Mouse (Mus musculus) heart, postnatal 4 days (tissue): ENCODE results near the gene Traip. TPM values are rescaled to one million over a fixed set of nuclear protein-coding genes. Genes with fewer than 3 reads are reported as not detected.
A peak's percentile ranks its signal among the peaks of the same experiment; 100 is the strongest.

ENCODE experiments used
- DNase-seq: peaks from one replicate; pipeline ENCODE4 v3.0.0; 2021
- total RNA-seq, 2 experiments: library from RNA; stranded (reverse); gene quantifications; 2 replicates each; pipeline ENCODE4 v1.2.3; 2021

The Traip gene
- total RNA-seq, 2 experiments from 2014 or later: 7.4 to 10.5 TPM

GRCm38 (mm10) chr9:107934146-107934545 is 15.8 kb upstream of the Traip start:
- no peak for DNase-seq

DNA sequence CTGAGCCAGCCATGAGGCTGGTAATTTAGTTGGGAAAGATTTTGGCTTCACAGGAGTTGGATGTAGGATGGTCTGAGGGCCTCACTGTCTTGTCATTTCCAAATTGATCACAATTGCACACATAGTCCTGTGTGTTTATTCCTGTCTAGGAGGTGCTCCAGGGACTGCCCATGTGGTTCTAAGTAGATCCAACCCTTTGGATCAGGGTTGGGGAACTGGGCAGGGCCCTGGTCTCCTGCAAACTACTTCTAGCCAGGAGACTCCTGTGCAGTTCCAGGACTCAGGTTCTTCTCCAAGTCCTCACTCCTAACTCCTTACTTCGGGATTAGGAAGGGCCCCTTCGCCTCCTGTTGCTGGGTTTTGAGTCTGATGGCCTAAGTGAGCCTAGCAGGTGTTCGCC is 14.6 kb upstream of the Traip start, which contains the start of gene Camkv:
Gene Camkv (plus strand): TSS at position 301 of the 400 bp plus-strand sequence.
- DNase-seq: no peak

GRCm38 (mm10) chr9:107935790-107936214 is 14.1 kb upstream of the Traip start:
- no peak for DNase-seq

DNA sequence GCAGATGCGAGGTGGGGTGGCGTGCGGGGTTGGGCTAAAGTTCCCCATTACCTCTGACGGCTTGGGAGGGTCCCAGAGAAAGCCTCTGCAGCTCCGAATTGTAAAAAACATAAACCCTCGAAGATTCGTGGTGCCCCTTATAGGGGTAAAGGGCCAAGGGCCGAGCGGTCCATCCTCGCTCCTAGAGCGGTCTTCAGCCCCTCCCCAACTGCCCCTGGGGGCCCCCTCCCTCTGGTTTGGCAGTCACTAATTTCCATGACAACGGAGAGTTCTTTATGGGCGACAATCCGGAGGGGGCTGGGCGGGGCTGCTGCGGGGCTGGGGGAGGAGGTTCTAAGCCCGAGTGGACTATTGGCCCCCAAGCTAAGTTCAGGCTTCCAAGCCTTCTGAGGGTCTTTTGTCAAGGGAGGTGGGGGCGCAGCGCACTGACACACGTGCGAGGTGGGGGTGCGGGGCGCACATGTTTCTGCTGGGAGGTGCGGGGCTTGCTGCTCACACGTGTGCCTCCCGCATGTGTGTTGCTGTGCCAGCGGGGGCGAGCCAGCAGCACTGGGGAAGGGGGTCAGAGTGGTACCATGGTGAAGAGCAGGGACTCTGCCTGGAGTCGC is 13.6 kb upstream of the Traip start:
- DNase-seq: no peak

DNA sequence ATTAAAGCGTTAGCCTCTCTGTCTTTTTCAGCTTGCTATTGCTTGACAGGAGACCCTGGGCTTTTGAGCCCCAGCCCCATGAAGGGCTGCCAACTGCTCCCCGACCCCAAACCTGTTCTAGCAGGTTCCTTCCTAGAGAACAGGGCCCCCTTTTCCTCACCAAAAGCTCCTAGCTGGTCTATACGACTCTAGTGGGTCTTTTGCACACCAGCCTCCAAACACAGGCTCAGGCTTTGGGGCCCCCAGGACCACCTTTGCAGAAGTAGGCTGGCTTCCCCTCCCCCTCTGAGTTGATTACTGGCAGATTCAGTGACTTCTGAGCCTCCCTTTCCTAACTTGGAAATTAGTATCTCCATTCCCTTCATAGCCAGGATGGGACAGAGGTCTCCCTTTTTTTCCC is 13.1 kb upstream of the Traip start:
- no peak for DNase-seq

DNA sequence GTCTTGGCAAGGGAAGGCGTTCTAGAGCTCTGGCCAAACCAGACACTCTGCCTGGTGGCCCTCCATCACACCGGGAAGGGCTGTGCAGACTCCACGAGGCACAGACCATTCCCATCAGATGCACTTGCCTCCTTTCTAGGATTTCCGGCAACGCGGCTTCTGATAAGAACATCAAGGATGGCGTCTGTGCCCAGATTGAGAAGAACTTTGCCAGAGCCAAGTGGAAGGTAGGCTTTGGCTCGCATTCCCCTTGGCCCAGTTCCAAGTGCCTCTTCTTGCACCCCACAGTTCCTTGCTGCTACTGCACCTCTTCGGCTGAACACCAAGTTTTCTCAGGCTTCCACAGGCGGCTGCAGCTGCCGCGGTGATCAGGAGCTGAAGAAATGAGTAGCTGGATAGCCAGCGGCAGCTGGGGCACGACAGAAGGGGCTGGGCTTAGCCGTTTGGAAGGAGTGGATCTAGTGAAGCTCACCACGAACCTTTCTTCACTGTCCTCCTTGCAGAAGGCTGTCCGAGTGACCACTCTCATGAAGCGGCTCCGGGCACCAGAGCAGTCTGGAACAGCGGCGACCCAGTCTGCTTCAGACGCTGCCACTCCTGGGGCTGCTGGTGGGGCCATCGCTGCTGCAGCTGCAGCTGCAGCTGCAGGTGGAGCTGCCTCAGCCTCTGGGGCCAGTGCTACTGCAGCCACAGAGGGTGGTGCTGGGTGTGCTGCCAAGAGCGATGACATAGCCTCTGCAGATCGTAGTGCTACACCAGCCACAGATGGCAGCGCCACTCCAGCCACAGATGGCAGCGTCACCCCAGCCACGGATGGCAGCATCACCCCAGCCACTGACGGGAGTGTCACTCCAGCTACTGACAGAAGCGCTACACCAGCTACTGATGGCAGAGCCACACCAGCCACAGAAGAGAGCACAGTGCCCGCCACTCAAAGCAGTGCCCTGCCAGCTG is 2.4 kb upstream of the Traip start:
- DNase-seq: no peak

- no peak for DNase-seq
These were observed 583 bp upstream of the Traip start for GRCm38 (mm10) chr9:107949184-107949921.

- peak; percentile 95 for DNase-seq
These were observed 772 bp downstream of the Traip start for GRCm38 (mm10) chr9:107950460-107951355.

DNA sequence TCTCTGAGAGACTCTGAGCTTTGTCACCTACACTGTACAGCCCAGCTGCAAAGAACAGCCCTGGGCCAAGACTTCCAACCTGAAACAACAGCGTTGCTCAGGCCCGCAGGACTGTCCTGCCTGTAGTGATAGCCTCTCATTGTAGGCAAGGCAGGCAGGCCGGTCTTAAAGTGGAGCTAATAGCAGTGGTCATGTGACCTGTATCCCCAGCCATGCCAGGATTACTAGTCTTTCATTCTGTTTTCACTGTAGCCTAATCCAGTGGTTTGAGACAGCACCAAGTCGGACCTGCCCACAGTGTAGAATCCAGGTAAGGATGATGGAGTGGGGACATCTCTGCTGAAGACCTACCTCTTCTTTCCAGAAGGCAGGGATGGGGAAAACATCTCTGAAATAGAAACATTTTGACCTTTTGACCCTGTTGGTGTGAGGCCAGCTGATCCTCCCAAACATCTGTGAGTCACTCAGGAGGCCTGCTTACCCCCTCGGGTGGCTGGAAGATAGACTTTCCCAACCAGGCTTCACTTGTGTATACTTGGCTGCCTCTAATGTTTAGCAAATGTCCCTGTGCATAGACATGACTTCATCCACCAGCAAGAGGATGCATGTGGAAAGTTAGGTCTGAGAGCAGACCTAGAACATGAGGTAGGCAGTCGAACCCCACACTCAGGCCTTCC is 5.8 kb downstream of the Traip start:
- no peak for DNase-seq

DNA sequence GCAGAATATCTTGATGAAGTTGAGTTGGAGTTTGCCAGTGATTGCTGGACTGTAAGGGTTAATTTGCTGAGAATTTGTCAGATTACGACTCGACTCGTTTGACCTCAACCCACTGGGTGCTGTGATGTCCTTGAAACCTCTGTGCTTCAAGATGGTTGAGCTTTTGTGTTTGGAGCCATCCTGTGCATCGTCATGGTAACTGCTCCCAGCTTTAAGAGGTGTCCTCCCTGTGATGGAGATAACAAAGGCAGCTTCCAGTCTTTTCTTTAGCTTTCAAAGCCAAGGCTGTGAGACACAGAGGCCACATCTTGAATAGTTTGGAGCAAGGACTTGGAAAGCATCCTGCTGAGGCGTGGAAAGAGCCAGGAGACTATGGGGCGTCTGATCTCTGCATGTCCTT is 7.2 kb downstream of the Traip start:
- DNase-seq: no peak

GRCm38 (mm10) chr9:107959896-107960295 is 10.0 kb downstream of the Traip start:
- DNase-seq: no peak

DNA sequence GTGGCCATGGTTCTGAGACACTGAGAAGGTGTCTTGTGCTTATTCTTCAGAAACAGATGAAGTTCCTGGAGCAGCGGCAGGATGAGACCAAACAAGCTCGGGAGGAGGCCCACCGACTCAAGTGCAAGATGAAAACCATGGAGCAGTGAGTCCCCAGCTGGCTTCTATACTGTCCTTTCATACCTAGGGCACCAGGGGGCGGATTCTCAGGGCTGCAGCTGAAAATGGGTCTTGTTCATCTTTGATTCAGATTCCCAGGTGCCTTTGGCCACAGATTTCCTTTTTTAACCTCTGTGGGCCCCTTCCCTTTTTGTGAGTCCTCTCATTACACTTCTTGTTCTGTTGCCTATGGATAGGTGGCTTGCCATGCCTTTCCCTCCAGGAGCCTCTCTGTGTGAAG is 11.0 kb downstream of the Traip start:
- no peak for DNase-seq

- no peak for DNase-seq
These were observed 11.4 kb downstream of the Traip start for GRCm38 (mm10) chr9:107961351-107961762.

DNA sequence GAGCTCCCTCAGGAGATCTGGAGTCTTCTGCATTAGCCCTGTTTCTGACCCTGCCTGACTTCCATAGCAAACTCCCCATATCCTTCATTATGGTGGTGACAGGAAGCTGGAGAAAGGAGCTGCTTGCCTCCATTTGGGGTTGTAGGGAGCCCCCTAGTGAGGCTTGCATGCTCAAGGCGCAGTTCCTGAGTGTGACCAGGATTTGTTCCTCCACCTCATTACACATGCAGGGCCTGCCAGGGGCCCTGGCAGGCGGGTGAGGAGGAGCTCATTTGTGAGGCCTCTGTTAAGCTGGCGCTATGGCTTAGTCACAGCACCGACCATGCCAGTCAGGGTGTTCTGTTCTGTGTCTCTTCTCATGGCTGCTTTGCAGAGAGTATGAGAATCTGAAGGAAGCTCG is 11.9 kb downstream of the Traip start:
- DNase-seq: peak; percentile 47

- no peak for DNase-seq
These were observed 13.0 kb downstream of the Traip start for GRCm38 (mm10) chr9:107962916-107963315.

DNA sequence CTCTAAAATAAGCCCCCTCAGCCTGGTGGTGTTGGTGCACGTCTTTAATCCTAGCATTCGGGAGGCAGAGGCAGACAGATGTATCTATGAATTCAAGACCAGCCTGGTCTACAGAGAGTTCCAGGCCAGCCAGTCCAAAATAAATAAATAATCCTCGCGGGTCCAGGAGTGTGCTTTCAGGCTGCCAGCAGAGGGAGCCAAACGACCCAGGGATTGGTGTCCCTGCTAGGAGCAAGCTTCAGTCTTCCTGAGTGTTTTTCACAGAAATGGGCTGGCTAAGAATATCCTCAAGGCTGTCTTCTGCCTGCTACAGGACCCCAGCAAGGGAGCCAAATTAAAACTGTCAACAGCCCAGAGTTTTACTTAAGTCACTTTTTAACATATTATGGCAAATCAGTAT is 13.8 kb downstream of the Traip start:
- peak; percentile 94 for DNase-seq

- no peak for DNase-seq
These were observed 14.7 kb downstream of the Traip start for GRCm38 (mm10) chr9:107964681-107965080.

- DNase-seq: no peak
These were observed 16.7 kb downstream of the Traip start for GRCm38 (mm10) chr9:107966676-107967075.

DNA sequence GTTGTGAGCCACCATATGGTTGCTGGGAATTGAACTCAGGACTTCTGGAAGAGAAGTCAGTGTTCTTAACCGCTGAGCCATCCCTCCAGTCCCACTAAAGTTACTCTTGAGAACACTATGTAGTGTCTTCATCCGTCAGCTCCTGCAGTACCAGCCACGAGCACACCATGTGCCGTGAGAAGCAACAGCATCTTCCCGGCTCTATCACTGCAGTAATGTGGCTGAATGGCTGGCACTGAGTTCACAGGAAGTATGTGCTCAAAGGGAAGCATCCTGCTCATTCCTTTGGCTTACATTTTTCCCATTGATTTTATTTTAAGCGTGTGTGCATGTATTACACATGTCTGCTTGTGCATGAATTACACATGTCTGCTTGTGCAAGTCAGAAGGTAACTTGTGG is 17.5 kb downstream of the Traip start:
- no peak for DNase-seq

DNA sequence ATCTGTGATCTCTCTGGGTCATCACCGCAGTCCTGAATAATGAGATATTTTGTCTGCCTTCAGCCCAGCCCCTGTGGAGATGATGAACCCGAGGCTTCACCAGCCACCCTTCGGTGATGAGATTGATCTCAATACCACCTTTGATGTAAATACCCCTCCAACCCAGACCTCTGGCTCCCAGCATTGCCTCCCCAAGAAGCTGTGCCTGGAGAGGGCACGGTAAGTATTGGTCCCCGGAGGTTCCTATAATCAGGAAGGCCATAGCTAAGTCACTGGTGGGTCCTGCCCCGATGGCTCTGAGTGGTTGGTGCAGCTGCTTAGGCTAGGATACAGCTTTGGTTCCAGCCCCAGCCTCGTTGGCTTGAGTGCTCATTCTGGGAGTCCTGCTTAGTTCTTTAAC is 18.6 kb downstream of the Traip start:
- DNase-seq: no peak

DNA sequence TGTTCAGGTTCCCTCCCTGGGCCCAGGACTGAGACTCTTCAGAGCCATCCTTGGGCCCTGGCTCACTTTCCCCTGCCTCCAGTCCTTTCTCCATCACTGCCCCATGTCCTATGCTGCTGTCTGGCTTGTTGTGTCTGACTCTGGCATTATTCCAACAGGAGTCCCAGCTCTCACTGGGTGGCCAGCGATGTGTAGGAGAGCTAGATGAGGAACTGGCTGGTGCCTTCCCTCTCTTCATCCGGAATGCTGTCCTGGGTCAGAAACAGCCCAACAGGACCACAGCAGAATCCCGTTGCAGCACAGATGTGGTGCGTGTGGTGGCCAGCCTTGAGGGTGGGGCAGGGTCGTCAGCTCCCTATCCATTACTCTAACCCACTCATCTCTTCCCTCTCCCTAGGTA is 20.4 kb downstream of the Traip start:
- no peak for DNase-seq
